Mouse (Mus musculus) neural tube, embryonic 12.5 days (tissue): Measurements from ENCODE around the gene Ankdd1b. TPM values are rescaled to one million over a fixed set of nuclear protein-coding genes. Genes with fewer than 3 reads are reported as not detected.

Experiments
- ATAC-seq: fragments of 200-750 bp; cut with Nextera tagmentation; 2 replicates; pipeline ENCODE4 v1.8.0; 2017; ENCODE audit warnings: low read depth, mild to moderate bottlenecking, moderate TSS enrichment, moderate library complexity; ENCODE audit not compliant: low FRiP score
- H3K27ac ChIP-seq: fragments of 300-500 bp; sonication (generic); 2 replicates; pipeline ENCODE4 v1.5.1; 2016
- H3K27me3 ChIP-seq: fragments of 300-500 bp; sonication (generic); replicated peaks from 2 replicates; pipeline ENCODE4 v1.6.1; 2016; ENCODE audit warnings: mild to moderate bottlenecking
- H3K36me3 ChIP-seq: fragments of 300-500 bp; sonication (generic); 2 replicates; pipeline ENCODE4 v1.6.1; 2016; ENCODE audit warnings: mild to moderate bottlenecking
- H3K4me1 ChIP-seq: fragments of 300-500 bp; sonication (generic); 2 replicates; pipeline ENCODE4 v1.6.1; 2016
- H3K4me2 ChIP-seq: fragments of 300-500 bp; sonication (generic); replicated peaks from 2 replicates; pipeline ENCODE4 v1.6.1; 2016; ENCODE audit warnings: mild to moderate bottlenecking
- H3K4me3 ChIP-seq: fragments of 300-500 bp; sonication (generic); 2 replicates; pipeline ENCODE4 v1.5.1; 2016
- H3K9ac ChIP-seq: fragments of 300-500 bp; sonication (generic); 2 replicates; pipeline ENCODE4 v1.6.1; 2016; ENCODE audit warnings: mild to moderate bottlenecking
- H3K9me3 ChIP-seq: fragments of 300-500 bp; sonication (generic); 2 replicates; pipeline ENCODE4 v1.6.1; 2016; ENCODE audit warnings: mild to moderate bottlenecking
- WGBS: fragments of 180-500 bp; shearing (Covaris S2); methylation state at CpG from one replicate; pipeline ENCODE4 v1.1.7; 2016; 5-methylcytosine and 5-hydroxymethylcytosine counted together
- polyA plus RNA-seq: library from polyadenylated mRNA; unstranded; fragments of >200 nt; fragmentation: Nextera tagmentation; extraction: Ambion mirVana; gene quantifications from 2 replicates; pipeline ENCODE4 v1.2.1, GENCODE M21; 2016

Gene Ankdd1b
- polyA plus RNA-seq, 1 experiment from 2014 or later, result 0.10 TPM

DNA sequence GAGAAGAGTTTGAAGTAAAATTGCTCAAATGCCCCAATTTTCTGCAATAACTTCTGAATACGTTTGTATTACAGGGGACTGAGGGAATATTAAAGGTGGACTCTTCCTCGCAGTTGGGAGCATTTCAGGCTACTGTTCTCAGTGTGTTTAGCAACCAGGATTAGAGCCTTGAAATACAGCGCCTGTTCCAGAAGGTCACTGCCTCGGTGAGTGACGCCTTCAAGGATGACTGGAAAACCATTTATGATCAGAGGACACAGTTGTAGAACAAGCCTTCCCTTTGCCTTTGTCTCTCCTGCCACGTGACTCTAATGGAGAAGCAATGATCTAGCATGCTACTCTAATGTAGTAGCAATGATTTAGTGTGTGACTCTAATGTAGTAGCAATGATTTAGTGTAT lies 17.0 kb upstream of the Ankdd1b start:
- H3K9ac ChIP-seq, result no peak overlapping the region
- no peaks in the 10 kb centered on the region for H3K27me3 ChIP-seq
- H3K9me3 ChIP-seq, result no peaks in the 10 kb centered on the region
- H3K36me3 ChIP-seq, result peaks cover 13% of the 10 kb centered on the region; the same call in 1 of the 2 replicates
- H3K27ac ChIP-seq, result no peak overlapping the region
- WGBS, result 90% methylated on average over 6 of the region's 6 CpGs
- no peak for ATAC-seq
- no peaks in the 10 kb centered on the region for H3K4me1 ChIP-seq
- H3K4me2 ChIP-seq, result no peak overlapping the region
- H3K4me3 ChIP-seq, result no peak overlapping the region

GRCm38 (mm10) chr13:96487230-96487629 lies 16.2 kb upstream of the Ankdd1b start:
- 97% methylated on average over 6 of the region's 6 CpGs for WGBS
- Histone ChIP-seq H3K27ac (no peak overlapping the region), H3K4me1 (no peaks in the 10 kb centered on the region), H3K27me3 (no peaks in the 10 kb centered on the region), H3K9me3 (no peaks in the 10 kb centered on the region), H3K9ac (no peak overlapping the region), H3K4me2 (no peak overlapping the region), H3K4me3 (no peak overlapping the region), H3K36me3 (peaks cover 13% of the 10 kb centered on the region; the same call in 1 of the 2 replicates)
- ATAC-seq, result no peak

DNA sequence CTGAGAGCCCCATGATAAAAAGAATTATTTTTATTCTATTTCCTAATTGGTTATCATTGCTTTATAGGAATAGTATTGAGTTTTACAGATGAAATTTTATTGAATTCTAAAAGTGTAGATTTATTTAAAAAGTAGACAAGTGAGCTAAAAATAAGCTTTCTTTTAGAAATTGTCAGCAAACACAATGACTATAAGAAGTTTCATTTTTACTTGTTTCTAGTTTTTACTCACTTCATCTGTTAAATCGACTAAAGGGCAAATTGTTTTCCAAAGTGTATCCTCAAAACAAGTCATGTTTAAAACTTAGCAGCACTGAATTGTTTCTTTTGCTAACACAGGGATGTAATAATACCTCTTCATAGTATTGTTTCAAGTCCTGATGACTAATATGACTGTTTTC lies 8.0 kb upstream of the Ankdd1b start:
- Histone ChIP-seq H3K27ac (no peak overlapping the region), H3K4me2 (no peak overlapping the region), H3K9ac (no peak overlapping the region), H3K27me3 (no peaks in the 10 kb centered on the region), H3K4me3 (no peak overlapping the region), H3K4me1 (no peaks in the 10 kb centered on the region), H3K36me3 (no peaks in the 10 kb centered on the region), H3K9me3 (no peaks in the 10 kb centered on the region)
- 94% methylated on average over 1 of the region's 1 CpGs for WGBS
- no peak for ATAC-seq

- H3K9ac ChIP-seq, result no peak overlapping the region
- WGBS, result 95% methylated on average over 4 of the region's 4 CpGs
- H3K9me3 ChIP-seq, result no peaks in the 10 kb centered on the region
- H3K27ac ChIP-seq, result no peak overlapping the region
- no peak overlapping the region for H3K4me2 ChIP-seq
- H3K36me3 ChIP-seq, result no peaks in the 10 kb centered on the region
- H3K4me1 ChIP-seq, result no peaks in the 10 kb centered on the region
- no peaks in the 10 kb centered on the region for H3K27me3 ChIP-seq
- no peak overlapping the region for H3K4me3 ChIP-seq
- ATAC-seq, result no peak
These were observed 6.2 kb upstream of the Ankdd1b start for GRCm38 (mm10) chr13:96477226-96477625.

- no peaks in the 10 kb centered on the region for H3K36me3 ChIP-seq
- no peaks in the 10 kb centered on the region for H3K4me1 ChIP-seq
- H3K27ac ChIP-seq, result no peak overlapping the region
- no peak overlapping the region for H3K4me2 ChIP-seq
- H3K9me3 ChIP-seq, result no peaks in the 10 kb centered on the region
- WGBS, result 86% methylated on average over 6 of the region's 6 CpGs
- ATAC-seq, result no peak
- no peak overlapping the region for H3K9ac ChIP-seq
- H3K4me3 ChIP-seq, result no peak overlapping the region
- H3K27me3 ChIP-seq, result no peaks in the 10 kb centered on the region
These were observed 442 bp downstream of the Ankdd1b start for GRCm38 (mm10) chr13:96470556-96470955.

- WGBS, result 96% methylated on average over 5 of the region's 5 CpGs
These were observed 2.3 kb downstream of the Ankdd1b start for GRCm38 (mm10) chr13:96468678-96469077.

DNA sequence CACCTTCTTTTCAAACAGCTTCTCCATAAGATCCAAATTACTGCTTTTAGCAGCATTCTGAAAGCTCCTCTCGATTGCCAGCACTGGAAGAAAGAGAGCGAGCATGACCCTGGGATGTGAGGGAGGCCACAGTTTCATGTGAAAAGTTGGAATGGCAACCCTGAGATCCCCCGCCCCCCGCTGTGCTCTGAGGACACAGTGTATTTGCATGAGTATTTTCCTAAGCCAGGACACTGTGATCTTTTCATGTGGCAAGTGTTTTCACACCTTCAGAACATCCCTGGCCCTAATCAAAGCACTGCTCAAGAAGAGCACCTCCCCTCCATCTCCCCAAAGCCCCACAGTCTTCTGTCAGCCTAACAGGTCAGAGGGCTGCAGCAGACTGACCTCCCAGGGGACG lies 5.7 kb downstream of the Ankdd1b start:
- H3K27me3 ChIP-seq, result no peaks in the 10 kb centered on the region
- 47% methylated on average over 5 of the region's 5 CpGs for WGBS

More at GRCm38 (mm10) chr13:96468678-96469077, 2.3 kb downstream of the Ankdd1b start:
- Histone ChIP-seq H3K9me3 (no peaks in the 10 kb centered on the region), H3K9ac (no peak overlapping the region), H3K4me1 (no peaks in the 10 kb centered on the region), H3K4me2 (no peak overlapping the region), H3K36me3 (no peaks in the 10 kb centered on the region), H3K4me3 (no peak overlapping the region), H3K27me3 (no peaks in the 10 kb centered on the region), H3K27ac (no peak overlapping the region)
- ATAC-seq, result no peak

GRCm38 (mm10) chr13:96462644-96463043 lies 8.4 kb downstream of the Ankdd1b start:
- 66% methylated on average over 1 of the region's 1 CpGs for WGBS
- Histone ChIP-seq H3K27me3 (no peaks in the 10 kb centered on the region), H3K4me1 (no peaks in the 10 kb centered on the region), H3K4me3 (no peak overlapping the region), H3K9me3 (no peaks in the 10 kb centered on the region), H3K9ac (no peak overlapping the region), H3K27ac (no peak overlapping the region), H3K36me3 (no peaks in the 10 kb centered on the region), H3K4me2 (no peak overlapping the region)
- no peak for ATAC-seq

More for the DNA sequence above, 5.7 kb downstream of the Ankdd1b start:
- Histone ChIP-seq H3K36me3 (no peaks in the 10 kb centered on the region), H3K9ac (no peak overlapping the region), H3K4me3 (no peak overlapping the region), H3K27ac (no peak overlapping the region), H3K9me3 (no peaks in the 10 kb centered on the region), H3K4me2 (no peak overlapping the region), H3K4me1 (no peaks in the 10 kb centered on the region)
- ATAC-seq, result no peak

DNA sequence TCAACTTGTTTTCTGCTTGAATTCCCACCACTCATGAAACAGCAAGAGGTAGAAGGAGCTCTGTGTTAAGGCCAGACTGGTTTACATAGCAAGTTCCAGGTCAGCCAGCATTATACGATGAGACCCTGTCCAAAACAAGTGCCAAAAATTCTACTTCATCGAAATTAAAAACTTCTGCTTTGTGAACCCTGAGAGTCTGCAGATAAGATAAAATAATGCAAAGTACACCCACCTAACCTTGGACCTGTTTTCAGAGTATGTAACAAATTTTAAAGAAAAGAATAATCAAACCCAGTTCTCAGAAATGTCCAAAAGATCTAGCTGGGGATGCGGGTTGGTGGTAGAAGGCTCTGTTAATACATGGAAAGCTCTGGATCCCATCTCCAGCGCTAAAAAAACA lies 12.4 kb downstream of the Ankdd1b start:
- H3K4me1 ChIP-seq, result no peaks in the 10 kb centered on the region
- WGBS, result 87% methylated on average over 4 of the region's 4 CpGs
- H3K4me2 ChIP-seq, result no peak overlapping the region
- H3K4me3 ChIP-seq, result no peak overlapping the region
- H3K27ac ChIP-seq, result no peak overlapping the region
- H3K9me3 ChIP-seq, result no peaks in the 10 kb centered on the region
- no peaks in the 10 kb centered on the region for H3K27me3 ChIP-seq
- no peak for ATAC-seq
- no peak overlapping the region for H3K9ac ChIP-seq
- no peaks in the 10 kb centered on the region for H3K36me3 ChIP-seq

DNA sequence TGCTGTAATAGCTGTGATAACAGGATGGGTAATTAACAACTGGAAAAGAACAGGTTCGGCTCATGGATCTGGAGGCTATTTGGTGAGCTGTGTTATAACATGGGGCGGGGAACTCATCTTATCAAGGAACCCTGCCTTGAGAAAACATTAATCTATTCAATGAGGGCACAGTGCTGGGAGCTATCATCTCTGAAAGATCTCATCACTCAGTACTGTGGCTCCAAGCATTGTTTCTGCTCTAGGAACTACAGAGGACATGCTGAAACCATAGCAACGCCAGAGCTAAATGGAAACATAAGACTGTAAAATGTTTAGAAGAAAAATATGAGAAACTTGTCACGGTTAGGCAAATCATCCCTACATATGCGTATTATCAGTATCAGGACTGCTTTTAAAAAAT lies 13.0 kb downstream of the Ankdd1b start:
- H3K36me3 ChIP-seq, result no peaks in the 10 kb centered on the region
- no peaks in the 10 kb centered on the region for H3K27me3 ChIP-seq
- H3K9ac ChIP-seq, result no peak overlapping the region
- no peaks in the 10 kb centered on the region for H3K4me1 ChIP-seq
- no peak for ATAC-seq
- H3K27ac ChIP-seq, result no peak overlapping the region
- no peak overlapping the region for H3K4me3 ChIP-seq
- 90% methylated on average over 5 of the region's 5 CpGs for WGBS
- H3K9me3 ChIP-seq, result no peaks in the 10 kb centered on the region
- no peak overlapping the region for H3K4me2 ChIP-seq

DNA sequence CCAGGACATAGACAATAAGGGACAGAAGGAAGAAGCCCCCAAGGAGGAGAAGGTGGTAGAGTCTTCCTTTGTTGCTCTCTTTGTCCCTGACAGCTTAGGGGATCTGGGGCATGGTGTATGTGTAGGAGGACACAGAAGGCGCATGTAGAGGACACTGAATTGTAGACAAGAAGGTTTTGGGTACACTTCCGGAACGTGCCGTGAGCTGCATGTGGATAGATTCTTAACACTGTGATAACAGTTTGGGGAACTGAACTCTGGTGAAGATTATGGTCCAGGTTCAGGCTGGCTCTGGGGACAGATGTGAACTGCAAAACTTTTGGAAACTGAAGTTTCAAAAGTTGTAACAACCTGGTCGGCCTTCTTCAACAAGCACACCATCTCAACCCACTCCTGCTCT lies 13.4 kb downstream of the Ankdd1b start:
- Histone ChIP-seq H3K36me3 (no peaks in the 10 kb centered on the region), H3K4me1 (no peaks in the 10 kb centered on the region), H3K9me3 (no peaks in the 10 kb centered on the region), H3K4me3 (no peak overlapping the region), H3K27me3 (no peaks in the 10 kb centered on the region), H3K9ac (no peak overlapping the region), H3K4me2 (no peak overlapping the region), H3K27ac (no peak overlapping the region)
- no peak for ATAC-seq
- 93% methylated on average over 5 of the region's 5 CpGs for WGBS

DNA sequence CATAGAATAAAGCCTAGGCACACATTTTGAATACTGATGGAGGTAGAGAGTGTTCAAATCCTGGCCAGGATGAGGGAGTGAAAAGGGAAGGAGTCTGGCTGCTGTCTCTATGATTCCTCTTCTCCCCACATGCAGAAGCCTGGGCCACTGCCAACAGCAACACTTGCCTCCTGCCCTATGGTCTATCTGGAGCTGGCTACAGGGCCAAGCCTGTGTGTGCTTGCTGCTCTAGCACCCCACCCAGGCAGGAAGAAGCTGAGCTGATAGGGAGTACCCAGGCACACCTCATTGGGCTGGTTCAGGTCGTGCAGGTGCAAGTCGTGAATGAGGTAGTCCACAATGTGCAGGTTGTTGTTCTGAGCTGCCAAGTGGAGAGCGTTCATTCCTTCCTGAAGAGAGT lies 16.7 kb downstream of the Ankdd1b start:
- Histone ChIP-seq H3K9me3 (no peaks in the 10 kb centered on the region), H3K4me3 (no peak overlapping the region), H3K9ac (no peak overlapping the region), H3K27me3 (no peaks in the 10 kb centered on the region), H3K4me1 (no peaks in the 10 kb centered on the region), H3K27ac (no peak overlapping the region), H3K36me3 (no peaks in the 10 kb centered on the region), H3K4me2 (no peak overlapping the region)
- no peak for ATAC-seq
- WGBS, result 83% methylated on average over 3 of the region's 3 CpGs

- WGBS, result 94% methylated on average over 3 of the region's 3 CpGs
- Histone ChIP-seq H3K27me3 (no peaks in the 10 kb centered on the region), H3K27ac (no peak overlapping the region), H3K4me2 (no peak overlapping the region), H3K9ac (no peak overlapping the region), H3K4me1 (no peaks in the 10 kb centered on the region), H3K4me3 (no peak overlapping the region), H3K36me3 (no peaks in the 10 kb centered on the region), H3K9me3 (no peaks in the 10 kb centered on the region)
- ATAC-seq, result no peak
These were observed 18.4 kb downstream of the Ankdd1b start for GRCm38 (mm10) chr13:96452621-96453020.
